Mouse (Mus musculus) retina, adult 2 months (tissue): ENCODE measurements around the gene Vmn1r13.
"Not testable (repeated sequence)": the region's sequence is repeated elsewhere in the genome, so short reads cannot be mapped to it uniquely, and the experiment has no call there.

Source experiments
- DNase-seq: peaks from one replicate; pipeline ENCODE4 v3.0.0-alpha.2; 2012; ENCODE audit warnings: low read depth, low spot score

Gene Vmn1r13

DNA sequence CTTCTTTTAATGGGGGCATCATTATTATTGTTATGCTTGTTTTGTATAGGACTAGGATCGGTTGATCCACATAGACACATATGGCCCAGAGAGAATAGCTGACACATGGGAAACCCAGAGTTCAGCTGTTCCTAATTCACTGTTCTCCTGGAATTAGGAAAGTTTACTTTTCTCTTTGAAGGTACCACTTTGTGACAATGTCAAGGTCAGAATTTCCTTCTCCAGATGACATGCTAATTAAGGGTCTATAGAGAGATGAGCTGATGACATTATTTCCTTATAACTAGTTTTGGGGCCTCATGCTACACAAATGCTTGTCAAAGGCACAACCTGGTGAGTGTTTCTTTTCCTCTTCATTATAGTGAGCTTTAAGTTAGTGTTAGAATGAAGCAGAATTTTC lies at the start of gene Vmn1r13:
Gene Vmn1r13, plus strand, starts transcription at position 301 of the 400 bp plus-strand sequence.
- not testable (repeated sequence) for DNase-seq

DNA sequence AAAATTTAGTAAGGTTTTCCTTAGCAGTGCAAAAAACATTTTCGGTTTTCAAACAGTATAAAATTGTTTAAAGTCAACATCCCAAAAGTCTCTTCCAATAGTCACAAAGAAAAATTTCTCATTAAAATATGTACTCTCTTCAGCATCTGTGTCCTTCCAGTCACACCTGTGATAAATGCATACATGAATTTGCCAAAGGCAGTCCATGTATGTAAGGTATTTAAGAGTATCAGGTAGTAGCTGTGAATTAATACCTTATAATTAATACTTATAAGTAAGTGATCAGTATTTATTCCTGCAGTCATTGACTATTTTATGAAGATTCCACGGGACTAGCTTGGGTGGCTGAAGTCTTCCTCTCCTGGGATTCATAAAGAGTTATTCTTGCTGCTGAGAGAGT lies 46.5 kb upstream of the Vmn1r13 start, which contains the start of gene Vmn1r12:
Gene Vmn1r12, plus strand, starts transcription at position 301 of the 400 bp plus-strand sequence.
- DNase-seq: no peak

DNA sequence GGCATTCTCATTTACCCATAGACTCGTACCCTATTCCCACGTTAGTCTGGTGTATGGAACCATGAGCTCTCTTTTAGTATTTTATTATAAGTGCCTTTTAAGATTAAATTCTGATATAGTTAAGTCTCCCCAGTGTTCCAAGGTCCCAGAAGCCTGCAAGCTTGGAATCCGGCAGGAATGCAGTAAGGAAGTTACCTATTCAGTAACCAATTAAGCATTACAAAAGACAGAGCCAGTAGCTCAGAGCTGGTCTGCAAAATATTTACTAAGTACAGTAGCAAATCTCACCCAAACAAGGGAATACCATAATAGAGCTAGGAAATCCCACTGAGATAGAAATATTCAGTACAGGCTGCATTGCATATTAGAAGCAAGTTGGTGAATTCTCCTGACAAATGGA lies 13.1 kb upstream of the Vmn1r13 start:
- DNase-seq: not testable (repeated sequence)

DNA sequence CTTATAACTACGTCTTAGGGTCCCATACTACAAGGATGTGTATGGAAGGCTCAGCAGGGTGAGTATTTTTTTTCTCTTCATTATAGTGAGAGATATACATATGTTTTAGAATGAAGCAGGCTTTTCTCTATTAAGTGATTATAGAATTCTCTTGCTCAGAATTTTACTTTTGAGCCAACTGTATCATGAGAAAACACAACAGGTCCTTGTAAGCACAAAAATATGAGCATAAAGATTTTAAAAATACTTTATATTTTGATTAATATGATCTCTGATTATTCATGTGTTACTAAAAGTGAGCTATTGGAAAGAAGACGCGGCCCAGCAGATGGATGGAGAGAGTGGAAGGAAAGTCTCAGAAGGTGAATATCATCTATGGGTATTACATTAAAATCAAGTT lies 28.3 kb downstream of the Vmn1r13 start, which contains the start of gene Vmn1r14:
Gene Vmn1r14, plus strand, starts transcription at position 301 of the 400 bp plus-strand sequence.
- no peak for DNase-seq

DNA sequence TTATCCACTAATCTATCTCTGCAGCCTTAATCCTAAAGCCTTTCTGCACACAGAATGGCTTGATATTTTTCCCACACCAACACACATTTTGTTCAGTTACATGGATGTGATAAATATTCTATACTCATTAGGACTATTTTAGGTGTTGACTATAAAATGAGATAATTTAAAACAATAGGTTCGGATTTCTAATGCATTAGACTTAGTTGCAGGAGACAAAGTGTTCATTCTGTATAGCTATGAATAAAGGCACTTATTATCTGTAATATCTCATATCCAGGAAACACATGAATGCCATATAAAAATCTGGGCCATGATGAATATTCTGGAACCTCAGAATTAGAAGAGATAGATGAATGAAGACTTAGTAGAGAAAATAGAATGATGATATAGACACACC lies 54.6 kb downstream of the Vmn1r13 start, which contains the start of gene Vmn1r15:
Gene Vmn1r15, plus strand, starts transcription at position 301 of the 400 bp plus-strand sequence.
- DNase-seq: no peak

DNA sequence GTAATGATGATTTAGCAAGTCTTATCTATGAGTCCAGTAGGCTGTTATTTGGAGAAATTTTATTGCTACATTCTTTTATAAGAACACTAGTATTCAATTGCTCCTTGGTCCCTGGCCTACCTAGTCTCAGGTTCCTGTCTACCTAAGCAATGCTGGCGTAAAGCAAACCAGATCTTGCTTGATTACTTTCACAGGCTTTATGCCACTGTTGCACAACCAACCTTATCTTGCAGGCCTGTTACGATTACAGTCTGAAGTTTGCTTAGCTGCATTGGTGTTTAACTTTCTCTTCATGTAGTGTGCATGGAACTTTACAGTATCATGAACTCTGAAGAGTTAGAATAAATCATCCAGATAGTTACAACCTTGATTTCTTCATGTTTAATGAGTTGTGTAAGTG lies 57.9 kb downstream of the Vmn1r13 start:
- DNase-seq: no peak
